Mouse (Mus musculus) layer of hippocampus, postnatal 25 days (tissue): ENCODE data around the gene 4931406C07Rik. TPM values are rescaled to one million over a fixed set of nuclear protein-coding genes. Genes with fewer than 3 reads are reported as not detected.

Experiments
- DNase-seq, 2 experiments: peaks; one replicate each; pipeline ENCODE4 v3.0.0; 2022; ENCODE audit warnings: mixed read lengths in 2 of 2, low spot score in 1 of 2; ENCODE audit errors: extremely low spot score in 1 of 2
- microRNA-seq, 2 experiments: library from miRNA; unstranded; fragments of <30 nt; microRNA quantifications; one replicate each; pipeline ENCODE4 v1.2.0; 2021
- total RNA-seq, 2 experiments: library from RNA; stranded (reverse); gene quantifications; 2 replicates each; pipeline ENCODE4 v1.2.3; 2021

The 4931406C07Rik gene
- total RNA-seq, 2 experiments from 2014 or later: 16.2 to 23.3 TPM

GRCm38 (mm10) chr9:15240006-15240405 lies 66.2 kb downstream of the 4931406C07Rik start:
- DNase-seq: no peak

GRCm38 (mm10) chr9:15239042-15239925 lies 67.0 kb downstream of the 4931406C07Rik start, which contains the start of gene Vstm5:
TSS of gene Vstm5 (plus strand) at chr9:15239045.
- peak; percentile 24 to 30 for DNase-seq

- DNase-seq: no peak
Observed at GRCm38 (mm10) chr9:15238297-15238990, 67.8 kb downstream of the 4931406C07Rik start.

GRCm38 (mm10) chr9:15237516-15238296 lies 68.5 kb downstream of the 4931406C07Rik start:
- DNase-seq: no peak

GRCm38 (mm10) chr9:15235986-15236385 lies 70.3 kb downstream of the 4931406C07Rik start:
- DNase-seq: no peak

GRCm38 (mm10) chr9:15233604-15234003 lies 72.6 kb downstream of the 4931406C07Rik start:
- no peak for DNase-seq

Small RNA genes lying within 50 kb of the gene (microRNA-seq; reads per million reads assigned to microRNA genes)
- gene Gm49349: 0 reads per million in 2 experiments
- 0 reads per million in 2 experiments for gene mmu-mir-7650

Other genes with a start within 250 kb of the 4931406C07Rik start
- not detected for gene Hephl1, start 194.3 kb downstream of the 4931406C07Rik start, total RNA-seq
- gene Vstm5, start 67.4 kb downstream of the 4931406C07Rik start, total RNA-seq: 1 to 10 TPM; 6.0 to 6.6 TPM
- gene Med17, start 26.5 kb downstream of the 4931406C07Rik start, total RNA-seq: 10 to 100 TPM; 34.3 to 34.4 TPM
- 10 to 100 TPM; 26.7 to 35.0 TPM for gene Taf1d, start 234 bp downstream of the 4931406C07Rik start, total RNA-seq
- gene Cep295, start 51.3 kb upstream of the 4931406C07Rik start, total RNA-seq: 10 to 100 TPM; 17.6 to 24.1 TPM
- gene Smco4, start 187.0 kb upstream of the 4931406C07Rik start, total RNA-seq: 1 to 10 TPM; 7.9 to 8.7 TPM